Mouse (Mus musculus) T-helper 17 cell (primary cell): ENCODE data around the gene Btbd9.

ENCODE experiments used
- in situ Hi-C, 2 experiments: fragments of 300-600 bp; cut with MboI, MseI; formaldehyde crosslinking; loops; 1 replicate in 1 of 2; 2 replicates in 1 of 2; pipeline ENCODE4 v1.15.1; 2025; ENCODE audit warnings: high pct_unique_total_duplicates in 2 of 2

Gene Btbd9

GRCm38 (mm10) chr17:30221677-30222076 is 354.6 kb downstream of the Btbd9 start:
- in situ Hi-C loops = no loop called here

- in situ Hi-C loops = no loop called here
Observed at GRCm38 (mm10) chr17:30215741-30216140, 360.5 kb downstream of the Btbd9 start.

- in situ Hi-C loops = no loop called here
Observed at GRCm38 (mm10) chr17:30214393-30214792, 361.9 kb downstream of the Btbd9 start.

- in situ Hi-C loops = no loop called here
Observed at GRCm38 (mm10) chr17:30213371-30213770, 362.9 kb downstream of the Btbd9 start.

- in situ Hi-C loops = no loop called here
Observed at GRCm38 (mm10) chr17:30212647-30213046, 363.6 kb downstream of the Btbd9 start.

- in situ Hi-C loops = no loop called here
Observed at GRCm38 (mm10) chr17:30210936-30211335, 365.4 kb downstream of the Btbd9 start.

- in situ Hi-C loops = no loop called here
Observed at GRCm38 (mm10) chr17:30210262-30210661, 366.0 kb downstream of the Btbd9 start.

- in situ Hi-C loops = no loop called here
Observed at GRCm38 (mm10) chr17:30205062-30205825, 371.0 kb downstream of the Btbd9 start.

GRCm38 (mm10) chr17:30200283-30200682 is 376.0 kb downstream of the Btbd9 start:
- in situ Hi-C loops = no loop called here

GRCm38 (mm10) chr17:30199374-30200247 is 376.7 kb downstream of the Btbd9 start:
- in situ Hi-C loops = no loop called here

GRCm38 (mm10) chr17:30198422-30198821 is 377.9 kb downstream of the Btbd9 start:
- in situ Hi-C loops = no loop called here

GRCm38 (mm10) chr17:30197280-30198030 is 378.8 kb downstream of the Btbd9 start:
- in situ Hi-C loops = no loop called here

GRCm38 (mm10) chr17:30196401-30197279 is 379.6 kb downstream of the Btbd9 start:
- in situ Hi-C loops = no loop called here

- in situ Hi-C loops = no loop called here
Observed at GRCm38 (mm10) chr17:30195591-30196183, 380.6 kb downstream of the Btbd9 start.

GRCm38 (mm10) chr17:30194629-30195445 is 381.5 kb downstream of the Btbd9 start:
- in situ Hi-C loops = no loop called here

- in situ Hi-C loops = no loop called here
Observed at GRCm38 (mm10) chr17:30194091-30194490, 382.2 kb downstream of the Btbd9 start.

- in situ Hi-C loops = no loop called here
Observed at GRCm38 (mm10) chr17:30193615-30194014, 382.7 kb downstream of the Btbd9 start.

- in situ Hi-C loops = no loop called here
Observed at GRCm38 (mm10) chr17:30192416-30193005, 383.8 kb downstream of the Btbd9 start.

GRCm38 (mm10) chr17:30191097-30191640 is 385.1 kb downstream of the Btbd9 start:
- in situ Hi-C loops = no loop called here
